Mouse (Mus musculus) bone marrow, adult 2 months (tissue): ENCODE data around the gene BC035947.

ENCODE experiments used
- CTCF ChIP-seq: fragments of 200-500 bp; IDR thresholded peaks from 2 replicates; pipeline ENCODE4 v1.5.1; 2011; ENCODE audit warnings: low read length, control low read depth; ENCODE audit not compliant: control insufficient read depth, insufficient read depth
- POLR2A ChIP-seq: fragments of 200-500 bp; IDR thresholded peaks from 2 replicates; pipeline ENCODE4 v1.6.1; 2011; ENCODE audit warnings: low read depth, mild to moderate bottlenecking, control low read depth, low read length, borderline replicate concordance; ENCODE audit not compliant: control insufficient read depth

GRCm38 (mm10) chr1:78529011-78529410, 17.1 kb upstream of the BC035947 start:
- TF ChIP-seq CTCF (no peak), POLR2A (no peak)
